Mouse (Mus musculus): ENCODE results near the gene Hps6. TPM values are rescaled to one million over a fixed set of nuclear protein-coding genes. Genes with fewer than 3 reads are reported as not detected.
"Not testable (repeated sequence)": the region's sequence is repeated elsewhere in the genome, so short reads cannot be mapped to it uniquely, and the experiment has no call there.

The Hps6 gene
- polyA plus RNA-seq, 1 experiment: 12.0 TPM

DNA sequence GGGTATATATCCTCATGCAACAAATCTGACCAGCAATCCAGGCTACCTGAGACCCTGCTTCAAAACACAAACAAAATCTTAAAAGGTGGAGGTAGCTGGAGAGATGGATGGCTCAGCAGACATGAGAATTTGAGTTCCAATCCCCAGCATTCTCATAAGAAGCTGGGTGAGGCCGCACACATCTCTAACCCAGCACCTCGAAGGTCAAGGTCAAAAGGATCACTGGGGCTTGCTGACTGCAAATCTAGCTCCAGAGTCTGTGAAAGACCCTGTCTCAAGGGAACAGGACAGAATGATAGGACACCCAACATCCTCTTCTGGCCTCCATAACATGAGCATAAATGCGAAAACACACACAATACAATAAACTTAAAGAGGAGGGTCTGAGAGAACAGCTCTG is 12.1 kb upstream of the Hps6 start:
- Histone ChIP-seq H3K4me2 (ENCODE audit: low read depth) (no peak overlapping the region), H3ac (ENCODE audit: control insufficient read depth, insufficient read length) (no peak overlapping the region), H3K79me2 (ENCODE audit: control insufficient read depth, insufficient read depth) (no peaks in the 10 kb centered on the region), H3K36me3 (ENCODE audit: control insufficient read depth, insufficient read depth) (no peaks in the 10 kb centered on the region), H3K4me3 (no peak overlapping the region), H3K27me3 (ENCODE audit: control insufficient read depth, insufficient read depth, insufficient read length) (no peaks in the 10 kb centered on the region)
- TF ChIP-seq POLR2A (IDR thresholded peaks at IDR 0.05; ENCODE audit: insufficient read length, low read depth): no peak
- no peak for TF ChIP-seq REST (IDR thresholded peaks at IDR 0.05; ENCODE audit: insufficient read depth, insufficient read length)
- TF ChIP-seq MYOG (IDR thresholded peaks at IDR 0.05; ENCODE audit: control insufficient read depth in 1 of 3, insufficient read depth in 1 of 3, insufficient read length in 2 of 3, low read depth in 2 of 3): no peak
- no peak for TF ChIP-seq TCF3 (IDR thresholded peaks at IDR 0.05; ENCODE audit: insufficient read length, low read depth)
- no peak for TF ChIP-seq CEBPB (IDR thresholded peaks at IDR 0.05; ENCODE audit: insufficient read depth, poor library complexity, severe bottlenecking)
- no peak for TF ChIP-seq POLR2AphosphoS2 (IDR thresholded peaks at IDR 0.05; ENCODE audit: insufficient read length, low read depth)
- no peak for TF ChIP-seq MYOD1 (IDR thresholded peaks at IDR 0.05; ENCODE audit: control insufficient read depth in 1 of 3, insufficient read length in 2 of 3, low read depth in 2 of 3)

- not testable (repeated sequence) for H3K4me3 ChIP-seq
These were observed 9.9 kb upstream of the Hps6 start for GRCm38 (mm10) chr19:45993441-45993840.

GRCm38 (mm10) chr19:45993981-45994737 is 9.1 kb upstream of the Hps6 start:
- Histone ChIP-seq H3ac (ENCODE audit: control insufficient read depth, insufficient read length) (no peak overlapping the region), H3K36me3 (ENCODE audit: control insufficient read depth, insufficient read depth) (no peaks in the 10 kb centered on the region), H3K79me2 (ENCODE audit: control insufficient read depth, insufficient read depth) (peaks cover 6% of the 10 kb centered on the region), H3K27me3 (ENCODE audit: control insufficient read depth, insufficient read depth, insufficient read length) (no peaks in the 10 kb centered on the region), H3K4me2 (ENCODE audit: low read depth) (no peak overlapping the region), H3K4me3 (no peak overlapping the region)
- TF ChIP-seq MYOD1 (IDR thresholded peaks at IDR 0.05; ENCODE audit: control insufficient read depth in 1 of 3, insufficient read length in 2 of 3, low read depth in 2 of 3) (no peak), USF1 (IDR thresholded peaks at IDR 0.05; ENCODE audit: low read depth) (no peak), SRF (IDR thresholded peaks at IDR 0.05; ENCODE audit: control insufficient read depth, insufficient read length, low read depth) (no peak), POLR2A (IDR thresholded peaks at IDR 0.05; ENCODE audit: insufficient read length, low read depth) (no peak), POLR2AphosphoS2 (IDR thresholded peaks at IDR 0.05; ENCODE audit: insufficient read length, low read depth) (no peak), MAX (IDR thresholded peaks at IDR 0.05; ENCODE audit: low read depth) (no peak)

More at GRCm38 (mm10) chr19:45993441-45993840, 9.9 kb upstream of the Hps6 start:
- H3K27me3 ChIP-seq (ENCODE audit: control insufficient read depth, insufficient read depth, insufficient read length); H3K79me2 ChIP-seq (ENCODE audit: control insufficient read depth, insufficient read depth); H3K4me2 ChIP-seq (ENCODE audit: low read depth); H3K36me3 ChIP-seq (ENCODE audit: control insufficient read depth, insufficient read depth); H3ac ChIP-seq (ENCODE audit: control insufficient read depth, insufficient read length): not testable (repeated sequence)

GRCm38 (mm10) chr19:45997365-45997764 is 5.9 kb upstream of the Hps6 start:
- Histone ChIP-seq H3K79me2 (ENCODE audit: control insufficient read depth, insufficient read depth) (peaks cover 6% of the 10 kb centered on the region), H3K4me2 (ENCODE audit: low read depth) (peak overlapping the region; percentile 93), H3ac (ENCODE audit: control insufficient read depth, insufficient read length) (peak overlapping the region; percentile 73), H3K27me3 (ENCODE audit: control insufficient read depth, insufficient read depth, insufficient read length) (no peaks in the 10 kb centered on the region), H3K36me3 (ENCODE audit: control insufficient read depth, insufficient read depth) (no peaks in the 10 kb centered on the region), H3K4me3 (peak overlapping the region; percentile 48)
- TF ChIP-seq POLR2A (IDR thresholded peaks at IDR 0.05; ENCODE audit: insufficient read length, low read depth) (no peak), MYOG (IDR thresholded peaks at IDR 0.05; ENCODE audit: control insufficient read depth in 1 of 3, insufficient read depth in 1 of 3, insufficient read length in 2 of 3, low read depth in 2 of 3) (no peak), SRF (IDR thresholded peaks at IDR 0.05; ENCODE audit: control insufficient read depth, insufficient read length, low read depth) (no peak), CEBPB (IDR thresholded peaks at IDR 0.05; ENCODE audit: insufficient read depth, poor library complexity, severe bottlenecking) (no peak), MAX (IDR thresholded peaks at IDR 0.05; ENCODE audit: low read depth) (no peak), TCF12 (IDR thresholded peaks at IDR 0.05; ENCODE audit: insufficient read depth, poor library complexity, severe bottlenecking) (no peak), REST (IDR thresholded peaks at IDR 0.05; ENCODE audit: insufficient read depth, insufficient read length) (no peak), E2F4 (IDR thresholded peaks at IDR 0.05; ENCODE audit: insufficient read depth) (no peak), POLR2AphosphoS2 (IDR thresholded peaks at IDR 0.05; ENCODE audit: insufficient read length, low read depth) (no peak), USF1 (IDR thresholded peaks at IDR 0.05; ENCODE audit: low read depth) (no peak), MYOD1 (IDR thresholded peaks at IDR 0.05; ENCODE audit: control insufficient read depth in 1 of 3, insufficient read length in 2 of 3, low read depth in 2 of 3) (no peak), TCF3 (IDR thresholded peaks at IDR 0.05; ENCODE audit: insufficient read length, low read depth) (no peak)

GRCm38 (mm10) chr19:45997785-45998693 is 5.3 kb upstream of the Hps6 start, which contains the start of gene Armh3:
TSS of gene Armh3 (minus strand) at chr19:45998488.
- peak within 1 kb of the TSS; percentile 93 for H3K4me2 ChIP-seq (ENCODE audit: low read depth)
- no peaks in the 10 kb centered on the region for H3K27me3 ChIP-seq (ENCODE audit: control insufficient read depth, insufficient read depth, insufficient read length)
- peaks cover 6% of the 10 kb centered on the region for H3K79me2 ChIP-seq (ENCODE audit: control insufficient read depth, insufficient read depth)
- peak within 1 kb of the TSS; percentile 48 for H3K4me3 ChIP-seq
- TF ChIP-seq POLR2AphosphoS2 (IDR thresholded peaks at IDR 0.05; ENCODE audit: insufficient read length, low read depth) (peak; percentile 9), REST (IDR thresholded peaks at IDR 0.05; ENCODE audit: insufficient read depth, insufficient read length) (no peak), POLR2A (IDR thresholded peaks at IDR 0.05; ENCODE audit: insufficient read length, low read depth) (peak; percentile 65), SRF (IDR thresholded peaks at IDR 0.05; ENCODE audit: control insufficient read depth, insufficient read length, low read depth) (no peak)
- H3K36me3 ChIP-seq (ENCODE audit: control insufficient read depth, insufficient read depth): no peaks in the 10 kb centered on the region
- peak within 1 kb of the TSS; percentile 73 for H3ac ChIP-seq (ENCODE audit: control insufficient read depth, insufficient read length)
